Comparison of ENCODE assay signal across 8 mouse cellular contexts in the genomic region with DNA sequence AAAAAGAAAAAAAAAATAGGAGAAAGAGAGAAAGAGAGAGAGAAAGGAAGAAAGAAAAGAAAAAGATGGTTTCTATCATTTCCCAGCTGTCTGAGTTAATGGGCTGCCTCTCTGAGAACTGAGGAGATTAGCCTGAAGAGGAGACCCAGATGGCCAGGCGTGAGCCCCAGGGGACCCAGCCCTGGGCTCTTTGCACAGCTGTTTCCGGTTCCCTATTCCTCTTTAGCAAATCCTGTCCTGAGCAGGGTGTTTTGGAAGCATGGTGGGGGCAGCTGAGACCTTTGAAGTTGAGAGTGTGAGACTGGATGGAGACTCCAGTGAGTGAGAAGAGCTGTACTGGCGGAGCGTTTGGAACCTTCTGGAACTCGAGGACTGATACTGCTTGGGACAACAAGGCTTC.
A peak's percentile ranks its signal among the peaks of the same experiment; 100 is the strongest.
DNase-seq lines count a peak whose midpoint lies in the region; ATAC-seq and TF ChIP-seq lines count a peak whose summit lies in the region.

No protein-coding gene starts in this region.

- no peaks in the 10 kb centered on the region for H3K36me3 ChIP-seq in neural tube, embryonic 15.5 days

- DNase-seq in MN1 (ENCODE audit: low spot score) = peak; percentile 57
- DNase-seq in forelimb bud, embryonic 11.5 days (ENCODE audit: low read depth, low spot score) = peak; percentile 51
- DNase-seq in kidney, adult 9 months = peak; percentile 38
- DNase-seq in layer of hippocampus, adult 2 months (ENCODE audit: low spot score in 2 of 2) = no peak
- no peak for DNase-seq in cerebellum, adult 9-11 months

- H3K27me3 ChIP-seq in neural tube, embryonic 15.5 days (replicated peaks) = no peaks in the 10 kb centered on the region

- no peak overlapping the region for H3K4me2 ChIP-seq in neural tube, embryonic 15.5 days

- TF ChIP-seq CTCF in layer of hippocampus, adult 2 months (conservative IDR thresholded peaks at IDR 0.05) = no peak

- no peak overlapping the region for H3K9ac ChIP-seq in neural tube, embryonic 15.5 days (replicated peaks)

- H3K27ac ChIP-seq in layer of hippocampus, adult 2 months = no peak overlapping the region
- no peak overlapping the region for H3K27ac ChIP-seq in neural tube, embryonic 15.5 days (replicated peaks)

- no peaks in the 10 kb centered on the region for H3K9me3 ChIP-seq in neural tube, embryonic 15.5 days (replicated peaks)

- no peak overlapping the region for H3K4me3 ChIP-seq in layer of hippocampus, adult 2 months
- no peak overlapping the region for H3K4me3 ChIP-seq in neural tube, embryonic 15.5 days (replicated peaks)

- WGBS in neural tube, embryonic 15.5 days = 75% methylated on average over 5 of the region's 5 CpGs

- peak; percentile 39; the same call in 1 of the 2 replicates for ATAC-seq in megakaryocyte progenitor cell, adult 5-6 weeks (replicated peaks; ENCODE audit: poor library complexity)
- no peak for ATAC-seq in neural tube, embryonic 15.5 days (ENCODE audit: low FRiP score)
- ATAC-seq in monocyte, adult 5-6 weeks (replicated peaks; ENCODE audit: insufficient number of reproducible peaks, low FRiP score, low TSS enrichment, poor library complexity, severe bottlenecking) = no peak

- H3K4me1 ChIP-seq in neural tube, embryonic 15.5 days = peaks cover 13% of the 10 kb centered on the region; the same call in 1 of the 2 replicates

Comparison
In these comparisons a context has a peak if more than half of its experiments do, and no peak if none do; other contexts are left out.
1. DNase-seq: peak in MN1 (single experiment), forelimb bud, embryonic 11.5 days (single experiment) and kidney, adult 9 months (single experiment); none in layer of hippocampus, adult 2 months (0 of 2) and cerebellum, adult 9-11 months (single experiment).